Mouse (Mus musculus) heart, embryonic 11.5 days (tissue): ENCODE data around the gene Pomt2. TPM values are rescaled to one million over a fixed set of nuclear protein-coding genes. Genes with fewer than 3 reads are reported as not detected.

Experiments
- ATAC-seq: fragments of 200-750 bp; cut with Nextera tagmentation; replicated peaks from 2 replicates; pipeline ENCODE4 v1.8.0; 2017; ENCODE audit warnings: moderate library complexity; ENCODE audit not compliant: insufficient number of reproducible peaks, low FRiP score, low TSS enrichment
- H3K27ac ChIP-seq: fragments of 300-500 bp; sonication (generic); 2 replicates; pipeline ENCODE4 v1.5.1; 2014; ENCODE audit warnings: mild to moderate bottlenecking, low read depth, low read length
- H3K27me3 ChIP-seq: fragments of 300-500 bp; sonication (generic); 2 replicates; pipeline ENCODE4 v1.6.1; 2014; ENCODE audit warnings: mild to moderate bottlenecking, low read length, mixed read lengths; ENCODE audit not compliant: control insufficient read depth, insufficient read depth
- H3K36me3 ChIP-seq: fragments of 300-500 bp; sonication (generic); 2 replicates; pipeline ENCODE4 v1.6.1; 2014; ENCODE audit warnings: mild to moderate bottlenecking, low read length, moderate library complexity, mixed read lengths; ENCODE audit not compliant: control insufficient read depth, insufficient read depth
- H3K4me1 ChIP-seq: fragments of 300-500 bp; sonication (generic); 2 replicates; pipeline ENCODE4 v1.6.1; 2014; ENCODE audit warnings: low read length; ENCODE audit not compliant: control insufficient read depth, insufficient read depth
- H3K4me2 ChIP-seq: fragments of 300-500 bp; sonication (generic); 2 replicates; pipeline ENCODE4 v1.6.1; 2014; ENCODE audit warnings: mild to moderate bottlenecking, moderate library complexity
- H3K4me3 ChIP-seq: fragments of 300-500 bp; sonication (generic); 2 replicates; pipeline ENCODE4 v1.5.1; 2014; ENCODE audit warnings: low read depth, low read length
- H3K9ac ChIP-seq: fragments of 300-500 bp; sonication (generic); 2 replicates; pipeline ENCODE4 v1.6.1; 2014; ENCODE audit warnings: mild to moderate bottlenecking, low read depth, low read length, moderate library complexity
- H3K9me3 ChIP-seq: fragments of 300-500 bp; sonication (generic); replicated peaks from 2 replicates; pipeline ENCODE4 v1.6.1; 2016; ENCODE audit warnings: low read length; ENCODE audit not compliant: control insufficient read depth
- WGBS: fragments of 180-500 bp; shearing (Covaris S2); extraction: QIAGEN DNeasy Blood & Tissue Kit; methylation state at CpG from one replicate; pipeline ENCODE4 v1.1.7; 2014; ENCODE audit not compliant: insufficient replicate concordance; 5-methylcytosine and 5-hydroxymethylcytosine counted together
- polyA plus RNA-seq: library from polyadenylated mRNA; unstranded; fragments of >200 nt; fragmentation: Nextera tagmentation; extraction: Ambion mirVana; gene quantifications from 2 replicates; pipeline ENCODE4 v1.2.1, GENCODE M21; 2014

Pomt2 gene
- polyA plus RNA-seq, 1 experiment from 2014 or later = 15.2 TPM

DNA sequence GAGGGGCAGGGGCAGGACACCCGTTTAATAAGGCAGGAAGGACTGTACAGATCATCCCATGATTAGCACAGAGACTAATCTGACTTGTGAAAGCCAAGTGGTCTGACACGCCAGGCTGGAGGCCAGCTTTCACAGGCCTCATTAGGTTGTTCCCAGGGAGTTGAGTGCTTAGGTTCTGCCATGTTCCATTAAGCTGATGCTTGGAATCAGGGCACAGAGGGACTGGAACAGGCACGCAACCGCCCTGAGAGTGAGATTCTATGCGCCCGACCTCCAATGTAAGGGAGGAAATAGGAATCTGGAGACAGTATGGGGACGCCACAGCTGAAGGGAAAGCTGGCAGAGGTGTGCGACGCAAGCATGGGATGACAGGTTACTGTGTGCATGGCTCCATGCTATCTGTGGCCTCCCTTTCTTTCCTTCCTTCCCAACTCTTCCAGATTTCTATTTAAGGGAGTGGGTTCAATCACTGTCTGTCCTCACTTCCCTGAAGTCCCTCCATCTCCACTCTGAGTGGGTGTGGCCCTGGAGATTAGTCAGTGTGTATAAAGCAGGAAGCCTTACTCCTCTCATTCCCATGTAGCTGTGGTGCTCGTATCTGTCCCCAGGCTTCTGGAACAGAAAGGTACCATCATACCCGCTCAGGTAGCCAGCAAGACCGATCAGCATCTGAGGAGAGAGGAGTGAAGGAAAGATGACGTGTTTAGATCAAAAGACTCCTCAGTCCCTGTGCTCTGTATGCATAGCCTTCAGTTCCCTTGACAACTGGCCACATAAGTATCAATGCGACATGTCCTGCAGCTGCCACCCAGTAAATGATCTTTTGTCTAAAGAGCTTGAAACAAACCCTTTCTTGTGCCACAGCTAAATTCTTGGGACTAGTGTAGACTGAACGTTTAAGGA, 10.1 kb downstream of the Pomt2 start:
- no peak overlapping the region for H3K27ac ChIP-seq
- H3K4me1 ChIP-seq = peaks cover 9% of the 10 kb centered on the region
- no peaks in the 10 kb centered on the region for H3K27me3 ChIP-seq
- H3K9ac ChIP-seq = no peak overlapping the region
- no peaks in the 10 kb centered on the region; the same call in 1 of the 2 replicates for H3K36me3 ChIP-seq
- 83% methylated on average over 15 of the region's 15 CpGs for WGBS
- H3K4me3 ChIP-seq = no peak overlapping the region
- H3K9me3 ChIP-seq = no peaks in the 10 kb centered on the region
- H3K4me2 ChIP-seq = no peak overlapping the region
- ATAC-seq = no peak

DNA sequence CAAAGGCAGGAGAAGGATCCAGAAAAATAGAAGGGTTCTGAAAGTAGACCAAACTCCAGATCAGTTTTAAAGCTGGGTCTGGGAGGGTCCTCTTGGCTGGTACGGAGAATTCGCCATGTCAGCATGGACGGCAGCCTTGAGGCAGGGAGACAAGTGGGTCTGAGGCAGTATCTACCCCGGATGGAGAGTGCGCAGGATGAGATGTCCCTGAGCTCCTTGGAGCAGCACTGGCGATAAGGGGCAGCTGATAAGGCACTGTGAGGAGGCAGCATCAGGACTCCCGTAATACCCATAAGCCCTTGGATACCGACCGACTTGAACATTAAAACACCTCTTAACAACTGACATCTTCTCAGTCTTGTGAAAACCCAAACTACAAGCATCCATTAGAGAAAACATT, 15.0 kb downstream of the Pomt2 start:
- 52% methylated on average over 9 of the region's 9 CpGs for WGBS

DNA sequence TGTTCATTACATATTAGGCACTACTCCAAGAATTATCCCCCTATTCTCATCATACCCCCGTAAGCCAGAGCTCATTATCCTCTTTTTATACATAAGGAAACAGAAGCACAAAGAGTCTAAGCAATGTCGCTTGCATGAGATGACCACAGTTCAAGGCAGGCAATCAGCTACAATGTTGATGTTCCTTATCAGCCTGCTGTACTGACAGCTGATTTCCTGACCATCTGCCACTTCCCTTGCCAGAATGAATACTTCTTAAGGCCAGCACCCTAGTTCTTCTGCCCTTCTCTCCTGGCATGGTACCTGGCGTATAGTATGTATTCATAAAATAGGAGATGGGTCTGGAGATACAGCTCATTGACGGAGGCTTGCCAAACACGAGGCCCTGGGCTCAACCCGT, 15.6 kb downstream of the Pomt2 start:
- H3K4me1 ChIP-seq = peaks cover 10% of the 10 kb centered on the region; the same call in 1 of the 2 replicates
- H3K4me3 ChIP-seq = no peak overlapping the region
- ATAC-seq = no peak
- no peak overlapping the region for H3K27ac ChIP-seq
- H3K36me3 ChIP-seq = no peaks in the 10 kb centered on the region; the same call in 1 of the 2 replicates
- no peak overlapping the region for H3K9ac ChIP-seq
- no peak overlapping the region for H3K4me2 ChIP-seq
- H3K9me3 ChIP-seq = no peaks in the 10 kb centered on the region
- H3K27me3 ChIP-seq = no peaks in the 10 kb centered on the region
- 77% methylated on average over 6 of the region's 6 CpGs for WGBS

More for the DNA sequence above, 15.0 kb downstream of the Pomt2 start:
- Histone ChIP-seq H3K9ac (no peak overlapping the region), H3K4me3 (no peak overlapping the region), H3K4me2 (no peak overlapping the region), H3K36me3 (no peaks in the 10 kb centered on the region; the same call in 1 of the 2 replicates), H3K9me3 (no peaks in the 10 kb centered on the region), H3K4me1 (peaks cover 10% of the 10 kb centered on the region; the same call in 1 of the 2 replicates), H3K27ac (no peak overlapping the region), H3K27me3 (no peaks in the 10 kb centered on the region)
- ATAC-seq = no peak

- no peaks in the 10 kb centered on the region; the same call in 1 of the 2 replicates for H3K36me3 ChIP-seq
- no peaks in the 10 kb centered on the region for H3K27me3 ChIP-seq
- H3K9ac ChIP-seq = no peak overlapping the region
- 47% methylated on average over 3 of the region's 3 CpGs for WGBS
- H3K9me3 ChIP-seq = no peaks in the 10 kb centered on the region
- ATAC-seq = no peak
- peaks cover 10% of the 10 kb centered on the region; the same call in 1 of the 2 replicates for H3K4me1 ChIP-seq
- no peak overlapping the region for H3K27ac ChIP-seq
- H3K4me2 ChIP-seq = no peak overlapping the region
- no peak overlapping the region for H3K4me3 ChIP-seq
Measured at GRCm38 (mm10) chr12:87131619-87132018, 16.1 kb downstream of the Pomt2 start.

DNA sequence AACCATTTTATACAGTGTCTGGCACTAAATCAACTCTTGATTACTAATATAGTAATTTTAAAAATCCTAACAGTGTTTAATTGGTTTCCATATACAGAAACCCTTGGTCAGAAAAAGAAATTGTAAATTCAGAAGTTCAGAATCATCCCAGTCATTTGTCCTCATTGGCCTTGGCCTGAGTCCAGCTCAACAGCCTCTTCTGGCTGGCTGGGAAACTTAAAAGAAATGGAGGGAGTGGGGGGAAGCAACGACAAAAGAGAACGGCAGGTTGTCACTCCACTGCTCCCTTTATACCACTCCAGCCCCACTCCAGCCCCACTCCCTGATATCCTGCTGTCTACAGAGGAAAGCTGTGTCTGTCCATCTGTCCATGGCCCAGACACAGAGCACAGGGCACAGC, 16.6 kb downstream of the Pomt2 start:
- no peak overlapping the region for H3K9ac ChIP-seq
- H3K4me2 ChIP-seq = no peak overlapping the region
- H3K27me3 ChIP-seq = no peaks in the 10 kb centered on the region
- no peak overlapping the region for H3K4me3 ChIP-seq
- no peak for ATAC-seq
- no peak overlapping the region for H3K27ac ChIP-seq
- H3K36me3 ChIP-seq = no peaks in the 10 kb centered on the region; the same call in 1 of the 2 replicates
- WGBS = 92% methylated on average over 2 of the region's 2 CpGs
- H3K4me1 ChIP-seq = peaks cover 10% of the 10 kb centered on the region; the same call in 1 of the 2 replicates
- H3K9me3 ChIP-seq = no peaks in the 10 kb centered on the region

DNA sequence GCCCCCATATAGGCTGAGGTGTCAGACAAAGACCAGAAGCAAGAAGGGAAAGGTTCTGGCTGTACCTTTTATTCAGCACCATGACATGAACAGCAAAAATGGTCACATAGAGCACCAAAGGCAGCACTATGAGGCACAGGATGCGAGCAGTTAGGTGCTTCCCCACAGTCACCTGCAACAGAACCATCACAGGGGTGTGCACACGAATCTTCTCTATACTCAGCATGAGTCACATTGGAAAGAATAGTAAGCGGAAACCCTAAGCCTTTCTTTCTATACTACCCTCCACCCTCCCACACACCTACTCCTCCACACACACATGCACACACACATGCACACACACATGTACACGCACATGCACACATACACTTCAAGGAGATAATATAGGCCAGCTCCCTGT, 17.5 kb downstream of the Pomt2 start:
- no peaks in the 10 kb centered on the region; the same call in 1 of the 2 replicates for H3K36me3 ChIP-seq
- H3K9ac ChIP-seq = no peak overlapping the region
- no peaks in the 10 kb centered on the region for H3K27me3 ChIP-seq
- WGBS = 84% methylated on average over 4 of the region's 4 CpGs
- no peaks in the 10 kb centered on the region for H3K9me3 ChIP-seq
- no peak overlapping the region for H3K27ac ChIP-seq
- H3K4me1 ChIP-seq = peaks cover 10% of the 10 kb centered on the region; the same call in 1 of the 2 replicates
- no peak overlapping the region for H3K4me2 ChIP-seq
- ATAC-seq = no peak
- H3K4me3 ChIP-seq = no peak overlapping the region

- Histone ChIP-seq H3K4me2 (no peak overlapping the region), H3K36me3 (peaks cover 14% of the 10 kb centered on the region), H3K27ac (no peak overlapping the region), H3K9me3 (no peaks in the 10 kb centered on the region), H3K27me3 (no peaks in the 10 kb centered on the region), H3K4me1 (peaks cover 6% of the 10 kb centered on the region; the same call in 1 of the 2 replicates), H3K4me3 (no peak overlapping the region), H3K9ac (no peak overlapping the region)
- no peak for ATAC-seq
- 73% methylated on average over 4 of the region's 4 CpGs for WGBS
Measured at GRCm38 (mm10) chr12:87127256-87127655, 20.5 kb downstream of the Pomt2 start.

GRCm38 (mm10) chr12:87121918-87122589, 25.7 kb downstream of the Pomt2 start:
- 76% methylated on average over 4 of the region's 4 CpGs for WGBS
- H3K36me3 ChIP-seq = peaks cover 16% of the 10 kb centered on the region
- no peak for ATAC-seq

More at GRCm38 (mm10) chr12:87121918-87122589, 25.7 kb downstream of the Pomt2 start:
- Histone ChIP-seq H3K9me3 (no peaks in the 10 kb centered on the region), H3K4me1 (no peaks in the 10 kb centered on the region), H3K27ac (no peak overlapping the region), H3K9ac (no peak overlapping the region), H3K4me2 (no peak overlapping the region), H3K27me3 (no peaks in the 10 kb centered on the region), H3K4me3 (no peak overlapping the region)
